Mouse (Mus musculus): ENCODE results near the gene Mesp1. TPM values are rescaled to one million over a fixed set of nuclear protein-coding genes. Genes with fewer than 3 reads are reported as not detected.
"Not testable (repeated sequence)": the region's sequence is repeated elsewhere in the genome, so short reads cannot be mapped to it uniquely, and the experiment has no call there.

The Mesp1 gene
- total and polyA plus RNA-seq, 3 experiments, result not detected

DNA sequence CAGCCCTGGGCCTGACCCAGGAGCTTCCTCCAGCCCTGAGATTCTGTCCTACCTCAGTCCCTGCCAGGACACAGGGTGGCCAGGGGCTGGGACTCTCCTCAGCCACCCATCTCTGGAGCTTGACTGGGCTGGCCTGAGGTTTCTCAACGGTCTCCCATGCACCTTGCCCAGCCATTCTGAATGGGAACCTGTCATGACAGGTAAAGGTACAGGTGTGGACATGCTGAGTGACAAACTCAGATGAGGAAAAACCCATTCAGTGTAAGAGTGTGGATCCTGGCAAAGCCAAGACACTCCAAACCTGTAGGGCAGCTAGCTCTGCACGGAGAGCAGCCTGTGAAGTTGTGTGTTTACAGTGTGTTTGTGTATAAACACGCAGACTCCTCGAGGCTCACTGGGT, 6.7 kb upstream of the Mesp1 start:
- no peak for ATAC-seq (ENCODE audit: extremely low read depth, insufficient number of reproducible peaks, low FRiP score, poor library complexity, severe bottlenecking)
- no peaks in the 10 kb centered on the region for H3K9me3 ChIP-seq (replicated peaks)
- no peak overlapping the region for H3K4me3 ChIP-seq (ENCODE audit: low read depth, low read length)
- TF ChIP-seq GATA1 (IDR thresholded peaks at IDR 0.05; ENCODE audit: borderline replicate concordance, low read length), result no peak
- TF ChIP-seq TAL1 (conservative IDR thresholded peaks at IDR 0.05; ENCODE audit: low read depth, low read length), result no peak
- no peak for TF ChIP-seq CTCF (IDR thresholded peaks at IDR 0.05; ENCODE audit: low read depth, low read length)
- no peak for TF ChIP-seq POLR2AphosphoS5 (IDR thresholded peaks at IDR 0.05; ENCODE audit: insufficient replicate concordance, low read depth, low read length)
- no peak for TF ChIP-seq GATA2 (IDR thresholded peaks at IDR 0.05; ENCODE audit: borderline replicate concordance, low read depth, low read length)
- H3K27me3 ChIP-seq (ENCODE audit: insufficient read depth, low read length), result peaks cover 37% of the 10 kb centered on the region; the same call in 1 of the 2 replicates
- no peaks in the 10 kb centered on the region for H3K36me3 ChIP-seq (replicated peaks)
- no peak for DNase-seq (ENCODE audit: low spot score)
- no peaks in the 10 kb centered on the region for H3K4me1 ChIP-seq (ENCODE audit: insufficient read depth, low read depth, low read length)

DNA sequence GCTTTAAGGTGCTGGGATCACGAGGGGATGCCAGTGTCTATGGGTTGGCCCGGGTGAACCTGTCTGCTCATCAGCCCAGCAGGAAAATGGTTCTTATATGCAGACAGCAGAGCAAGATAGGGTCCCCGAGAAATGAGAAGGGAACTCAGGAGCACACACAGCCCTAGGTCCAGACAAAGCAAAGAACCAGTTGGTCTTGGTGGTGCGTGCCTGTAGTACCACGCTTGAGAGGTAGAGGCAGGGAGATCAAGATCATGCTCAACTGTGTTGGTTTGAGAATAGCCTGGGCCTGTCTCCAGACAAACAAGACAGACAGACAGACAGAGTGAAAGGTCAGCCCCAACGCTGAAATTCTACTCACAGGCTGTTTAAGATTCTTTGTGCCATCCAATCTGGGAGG, 5.9 kb upstream of the Mesp1 start:
- no peak for DNase-seq (ENCODE audit: low spot score)
- H3K9me3 ChIP-seq (replicated peaks), result no peaks in the 10 kb centered on the region
- no peak for TF ChIP-seq POLR2AphosphoS5 (IDR thresholded peaks at IDR 0.05; ENCODE audit: insufficient replicate concordance, low read depth, low read length)
- no peak for TF ChIP-seq CTCF (IDR thresholded peaks at IDR 0.05; ENCODE audit: low read depth, low read length)
- TF ChIP-seq GATA1 (IDR thresholded peaks at IDR 0.05; ENCODE audit: borderline replicate concordance, low read length), result no peak
- no peak for TF ChIP-seq TAL1 (conservative IDR thresholded peaks at IDR 0.05; ENCODE audit: low read depth, low read length)
- no peak for TF ChIP-seq GATA2 (IDR thresholded peaks at IDR 0.05; ENCODE audit: borderline replicate concordance, low read depth, low read length)
- no peaks in the 10 kb centered on the region for H3K4me1 ChIP-seq (ENCODE audit: insufficient read depth, low read depth, low read length)
- H3K36me3 ChIP-seq (replicated peaks), result no peaks in the 10 kb centered on the region
- peaks cover 33% of the 10 kb centered on the region; the same call in 1 of the 2 replicates for H3K27me3 ChIP-seq (ENCODE audit: insufficient read depth, low read length)
- no peak overlapping the region for H3K4me3 ChIP-seq (ENCODE audit: low read depth, low read length)
- no peak for ATAC-seq (ENCODE audit: extremely low read depth, insufficient number of reproducible peaks, low FRiP score, poor library complexity, severe bottlenecking)

DNA sequence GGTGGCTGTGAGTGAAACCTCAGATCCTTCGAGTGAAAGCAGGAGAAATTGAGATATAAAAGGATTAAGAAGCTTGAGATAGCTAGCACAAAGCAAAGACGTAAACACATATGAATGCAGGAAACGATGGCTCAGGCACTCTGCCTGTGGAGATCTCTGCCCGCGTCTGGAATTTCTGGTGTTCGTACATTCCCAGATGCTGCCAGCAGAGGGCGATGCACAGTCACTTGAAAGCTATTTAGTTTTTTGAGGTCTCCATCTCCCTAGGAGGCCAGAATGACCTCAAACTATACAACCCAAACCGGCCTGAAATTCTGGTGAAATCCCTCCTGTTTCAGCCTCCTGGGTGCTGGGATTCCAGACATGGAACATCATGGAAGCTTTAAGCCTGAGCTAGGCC, 5.5 kb upstream of the Mesp1 start:
- no peaks in the 10 kb centered on the region for H3K36me3 ChIP-seq (replicated peaks)
- TF ChIP-seq CTCF (IDR thresholded peaks at IDR 0.05; ENCODE audit: low read depth, low read length), result 0 out of 2 replicates have a peak, but pooled peaks have one; percentile 34
- no peak for TF ChIP-seq POLR2AphosphoS5 (IDR thresholded peaks at IDR 0.05; ENCODE audit: insufficient replicate concordance, low read depth, low read length)
- DNase-seq (ENCODE audit: low spot score) (peak; percentile 37), ATAC-seq (ENCODE audit: extremely low read depth, insufficient number of reproducible peaks, low FRiP score, poor library complexity, severe bottlenecking) (no peak)
- peaks cover 33% of the 10 kb centered on the region; the same call in 1 of the 2 replicates for H3K27me3 ChIP-seq (ENCODE audit: insufficient read depth, low read length)
- H3K4me3 ChIP-seq (ENCODE audit: low read depth, low read length), result no peak overlapping the region
- no peaks in the 10 kb centered on the region for H3K4me1 ChIP-seq (ENCODE audit: insufficient read depth, low read depth, low read length)
- no peaks in the 10 kb centered on the region for H3K9me3 ChIP-seq (replicated peaks)

DNA sequence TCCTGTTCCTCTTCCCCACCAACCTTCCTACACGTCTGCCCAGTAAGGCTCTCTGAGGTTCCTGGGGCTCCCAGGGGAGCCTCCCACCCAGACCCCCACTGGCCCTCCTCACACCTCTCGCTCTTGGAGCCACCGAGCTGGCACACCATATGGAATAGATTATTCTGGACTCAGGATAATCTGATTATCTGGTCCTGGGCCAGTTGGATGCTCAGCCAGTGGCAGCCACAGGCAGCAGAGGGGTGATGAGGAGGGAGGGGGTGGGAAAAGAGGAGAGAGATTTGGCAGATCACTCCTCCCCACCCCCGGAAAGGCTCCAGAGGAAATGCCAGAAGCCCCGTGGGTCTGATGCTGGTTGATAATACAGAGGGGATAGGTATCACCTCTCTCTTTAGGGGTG, 5.0 kb upstream of the Mesp1 start:
- H3K9me3 ChIP-seq (replicated peaks), result no peaks in the 10 kb centered on the region
- no peak for TF ChIP-seq POLR2AphosphoS5 (IDR thresholded peaks at IDR 0.05; ENCODE audit: insufficient replicate concordance, low read depth, low read length)
- no peak for TF ChIP-seq GATA2 (IDR thresholded peaks at IDR 0.05; ENCODE audit: borderline replicate concordance, low read depth, low read length)
- TF ChIP-seq GATA1 (IDR thresholded peaks at IDR 0.05; ENCODE audit: borderline replicate concordance, low read length), result no peak
- TF ChIP-seq CTCF (IDR thresholded peaks at IDR 0.05; ENCODE audit: low read depth, low read length), result no peak
- H3K4me1 ChIP-seq (ENCODE audit: insufficient read depth, low read depth, low read length), result no peaks in the 10 kb centered on the region
- no peak overlapping the region for H3K4me3 ChIP-seq (ENCODE audit: low read depth, low read length)
- DNase-seq (ENCODE audit: low spot score), result no peak
- ATAC-seq (ENCODE audit: extremely low read depth, insufficient number of reproducible peaks, low FRiP score, poor library complexity, severe bottlenecking), result no peak
- H3K27me3 ChIP-seq (ENCODE audit: insufficient read depth, low read length), result peaks cover 36% of the 10 kb centered on the region; the same call in 1 of the 2 replicates
- H3K36me3 ChIP-seq (replicated peaks), result no peaks in the 10 kb centered on the region

DNA sequence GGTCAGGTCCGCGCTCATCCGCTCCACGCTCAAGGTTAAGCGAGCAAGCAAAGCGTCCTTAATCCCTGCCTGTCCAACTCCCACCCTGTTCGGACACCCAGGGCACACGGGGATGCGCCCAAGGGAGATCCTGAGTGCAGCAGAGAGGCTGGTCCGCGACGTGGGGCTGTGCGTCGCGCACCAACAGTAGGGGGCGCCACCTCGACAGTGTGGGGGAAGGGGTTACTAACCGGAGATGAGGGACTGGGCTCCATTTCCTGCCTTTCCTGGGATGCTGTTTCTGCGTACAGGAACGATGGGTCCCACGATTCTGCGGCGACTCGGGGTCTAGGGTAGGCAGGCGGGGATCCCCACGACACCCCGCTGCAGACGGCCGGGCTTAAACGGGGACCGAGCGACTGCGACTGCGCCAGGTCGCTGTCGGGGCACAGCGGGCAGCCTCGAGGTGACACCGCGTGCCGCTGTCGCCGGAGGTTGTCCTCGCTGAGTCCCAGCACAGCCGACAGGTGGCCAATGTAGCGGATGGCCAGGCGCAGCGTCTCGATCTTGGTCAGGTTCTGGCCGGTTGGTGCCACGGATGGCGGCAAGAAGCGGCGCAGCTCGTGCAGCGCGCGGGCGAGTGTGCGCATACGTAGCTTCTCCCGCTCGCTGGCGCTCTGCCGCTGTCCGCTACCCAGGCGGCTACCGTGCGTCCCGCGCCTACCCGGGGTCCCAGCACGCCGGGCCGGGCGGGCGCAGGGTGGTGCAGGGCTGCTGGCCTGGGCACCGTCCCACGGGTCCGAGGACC, 760 bp downstream of the Mesp1 start:
- peaks cover 33% of the 10 kb centered on the region; the same call in 1 of the 2 replicates for H3K27me3 ChIP-seq (ENCODE audit: insufficient read depth, low read length)
- TF ChIP-seq CTCF (IDR thresholded peaks at IDR 0.05; ENCODE audit: low read depth, low read length) (peak; percentile 15; the same call in 1 of the 2 replicates), TAL1 (conservative IDR thresholded peaks at IDR 0.05; ENCODE audit: low read depth, low read length) (no peak), GATA2 (IDR thresholded peaks at IDR 0.05; ENCODE audit: borderline replicate concordance, low read depth, low read length) (no peak), GATA1 (IDR thresholded peaks at IDR 0.05; ENCODE audit: borderline replicate concordance, low read length) (no peak)
- ATAC-seq (ENCODE audit: extremely low read depth, insufficient number of reproducible peaks, low FRiP score, poor library complexity, severe bottlenecking) (no peak), DNase-seq (ENCODE audit: low spot score) (no peak)
- no peaks in the 10 kb centered on the region for H3K9me3 ChIP-seq (replicated peaks)
- no peak overlapping the region for H3K4me3 ChIP-seq (ENCODE audit: low read depth, low read length)
- H3K36me3 ChIP-seq (replicated peaks), result no peaks in the 10 kb centered on the region
- no peaks in the 10 kb centered on the region for H3K4me1 ChIP-seq (ENCODE audit: insufficient read depth, low read depth, low read length)

DNA sequence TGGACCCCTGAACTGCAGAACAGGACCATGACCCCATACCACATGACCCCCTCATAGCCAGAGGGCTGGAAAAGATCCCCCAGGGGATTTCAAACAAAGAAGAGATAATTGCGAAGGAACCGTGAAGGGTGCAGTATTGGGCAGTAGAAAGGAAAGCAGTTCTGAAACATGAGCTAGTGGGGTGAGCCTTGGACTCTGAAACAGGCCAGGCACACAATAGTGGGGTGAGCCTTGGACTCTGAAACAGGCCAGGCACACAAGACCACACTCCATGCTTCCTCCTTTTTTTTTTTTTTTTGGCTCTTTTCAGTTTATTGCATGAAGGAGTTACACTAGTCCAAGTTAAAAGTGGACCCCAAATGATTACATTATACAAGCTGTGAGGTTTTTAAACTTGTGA, 3.8 kb downstream of the Mesp1 start:
- not testable (repeated sequence) for ATAC-seq (ENCODE audit: extremely low read depth, insufficient number of reproducible peaks, low FRiP score, poor library complexity, severe bottlenecking); H3K9me3 ChIP-seq (replicated peaks); H3K4me3 ChIP-seq (ENCODE audit: low read depth, low read length); DNase-seq (ENCODE audit: low spot score); H3K36me3 ChIP-seq (replicated peaks); H3K4me1 ChIP-seq (ENCODE audit: insufficient read depth, low read depth, low read length)
- H3K27me3 ChIP-seq (ENCODE audit: insufficient read depth, low read length), result peaks cover 41% of the 10 kb centered on the region

DNA sequence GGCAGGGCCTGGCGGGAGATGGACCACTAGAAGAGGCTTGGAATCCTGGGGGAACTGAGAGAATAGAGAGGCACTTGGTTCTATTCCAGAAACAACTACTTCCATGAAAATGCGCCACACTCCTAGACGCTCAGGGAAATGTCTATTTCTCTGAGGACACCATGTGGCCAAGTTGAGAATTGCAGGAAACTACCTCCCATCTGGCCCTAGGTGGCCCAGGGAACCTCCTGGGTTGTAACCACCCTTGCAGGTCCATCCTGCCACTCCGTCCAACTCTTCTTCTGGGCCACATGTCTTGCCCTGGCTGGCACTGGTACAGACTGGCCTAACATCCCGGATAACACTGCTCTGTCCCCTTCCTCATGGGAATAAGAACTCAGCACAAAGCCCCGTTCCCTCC, 7.3 kb downstream of the Mesp1 start:
- no peaks in the 10 kb centered on the region for H3K36me3 ChIP-seq (replicated peaks)
- H3K9me3 ChIP-seq (replicated peaks), result no peaks in the 10 kb centered on the region
- no peak overlapping the region for H3K4me3 ChIP-seq (ENCODE audit: low read depth, low read length)
- ATAC-seq (ENCODE audit: extremely low read depth, insufficient number of reproducible peaks, low FRiP score, poor library complexity, severe bottlenecking) (peak; percentile 45; the same call in 1 of the 2 replicates), DNase-seq (ENCODE audit: low spot score) (peak; percentile 62)
- H3K27me3 ChIP-seq (ENCODE audit: insufficient read depth, low read length), result peaks cover 26% of the 10 kb centered on the region
- no peaks in the 10 kb centered on the region for H3K4me1 ChIP-seq (ENCODE audit: insufficient read depth, low read depth, low read length)
- TF ChIP-seq GATA2 (IDR thresholded peaks at IDR 0.05; ENCODE audit: borderline replicate concordance, low read depth, low read length) (no peak), GATA1 (IDR thresholded peaks at IDR 0.05; ENCODE audit: borderline replicate concordance, low read length) (no peak), TAL1 (conservative IDR thresholded peaks at IDR 0.05; ENCODE audit: low read depth, low read length) (no peak), POLR2AphosphoS5 (IDR thresholded peaks at IDR 0.05; ENCODE audit: insufficient replicate concordance, low read depth, low read length) (no peak), CTCF (IDR thresholded peaks at IDR 0.05; ENCODE audit: low read depth, low read length) (peak; percentile 69; the same call in 1 of the 2 replicates)

Measured in G1E (cell line).